Mouse (Mus musculus) liver, embryonic 11.5 days (tissue): ENCODE measurements at regions not wholly inside any gene's neighbourhood (a gene's known extent, or its start where the extent isn't known, plus 50 kb on each side); places are given as distances from the start of the nearest gene placed in this dataset.
A peak's percentile ranks its signal among the peaks of the same experiment; 100 is the strongest.

Experiments
- ATAC-seq: fragments of 200-750 bp; cut with Nextera tagmentation; replicated peaks from 2 replicates; pipeline ENCODE4 v1.8.0; 2017; ENCODE audit warnings: moderate number of reproducible peaks, mild to moderate bottlenecking, moderate TSS enrichment, moderate library complexity; ENCODE audit not compliant: low FRiP score
- DNase-seq: peaks from one replicate; pipeline ENCODE4 v3.0.0-alpha.2; 2017; ENCODE audit warnings: low spot score
- H3K27ac ChIP-seq: fragments of 300-500 bp; sonication (generic); 2 replicates; pipeline ENCODE4 v1.5.1; 2014; ENCODE audit warnings: mild to moderate bottlenecking, low read depth, low read length, control low read depth
- H3K27me3 ChIP-seq: fragments of 300-500 bp; sonication (generic); replicated peaks from 2 replicates; pipeline ENCODE4 v1.6.1; 2014; ENCODE audit warnings: low read length, mixed read lengths; ENCODE audit not compliant: control insufficient read depth, insufficient read depth
- H3K36me3 ChIP-seq: fragments of 300-500 bp; sonication (generic); 2 replicates; pipeline ENCODE4 v1.6.1; 2014; ENCODE audit warnings: mild to moderate bottlenecking, low read length, moderate library complexity, mixed read lengths; ENCODE audit not compliant: control insufficient read depth, insufficient read depth
- H3K4me1 ChIP-seq: fragments of 300-500 bp; sonication (generic); replicated peaks from 2 replicates; pipeline ENCODE4 v1.6.1; 2014; ENCODE audit warnings: low read length, mixed read lengths; ENCODE audit not compliant: control insufficient read depth, insufficient read depth
- H3K4me2 ChIP-seq: fragments of 300-500 bp; sonication (generic); 2 replicates; pipeline ENCODE4 v1.6.1; 2014; ENCODE audit warnings: mild to moderate bottlenecking, control low read depth, moderate library complexity
- H3K4me3 ChIP-seq: fragments of 300-500 bp; sonication (generic); 2 replicates; pipeline ENCODE4 v1.5.1; 2014; ENCODE audit warnings: low read depth, low read length, control low read depth
- H3K9ac ChIP-seq: fragments of 300-500 bp; sonication (generic); 2 replicates; pipeline ENCODE4 v1.6.1; 2014; ENCODE audit warnings: low read depth, low read length, control low read depth
- H3K9me3 ChIP-seq: fragments of 300-500 bp; sonication (generic); 2 replicates; pipeline ENCODE4 v1.6.1; 2016; ENCODE audit warnings: low read length, inconsistent platforms, mixed read lengths; ENCODE audit not compliant: control insufficient read depth
- WGBS: fragments of 180-500 bp; shearing (Covaris S2); extraction: QIAGEN DNeasy Blood & Tissue Kit; methylation state at CpG from one replicate; pipeline ENCODE4 v1.1.7; 2014; 5-methylcytosine and 5-hydroxymethylcytosine counted together

DNA sequence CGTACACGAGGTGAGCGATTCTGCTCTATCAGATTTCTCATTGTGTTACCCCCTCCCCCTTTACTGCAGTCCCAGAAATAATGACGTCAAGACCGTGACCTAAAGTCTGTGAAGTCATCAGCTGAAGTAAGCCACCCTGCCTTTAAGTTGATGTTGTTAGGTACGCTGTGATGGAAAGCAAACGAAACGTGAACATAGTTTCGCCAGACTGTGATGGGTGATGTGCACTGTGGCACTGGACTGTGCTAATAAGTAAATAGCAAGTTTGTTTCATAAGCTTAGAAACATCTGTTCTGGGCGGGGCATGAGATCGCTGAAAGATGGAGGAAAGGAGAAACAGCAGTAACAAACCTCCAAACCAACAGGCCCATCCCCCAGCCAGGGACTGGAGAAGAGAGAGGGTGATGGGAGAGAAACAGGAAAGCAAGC, 64.0 kb upstream of the Rap1b start:
- no peak overlapping the region for H3K27ac ChIP-seq
- peaks cover 10% of the 10 kb centered on the region for H3K4me1 ChIP-seq
- H3K4me2 ChIP-seq, result no peak overlapping the region
- H3K9ac ChIP-seq, result no peak overlapping the region
- 67% methylated on average over 11 of the region's 11 CpGs for WGBS
- H3K4me3 ChIP-seq, result no peak overlapping the region
- DNase-seq (no peak), ATAC-seq (no peak)
- no peaks in the 10 kb centered on the region for H3K9me3 ChIP-seq
- no peaks in the 10 kb centered on the region for H3K36me3 ChIP-seq
- no peaks in the 10 kb centered on the region for H3K27me3 ChIP-seq

- ATAC-seq, result no peak
- Histone ChIP-seq H3K9ac (no peak overlapping the region), H3K4me3 (no peak overlapping the region), H3K4me1 (peaks cover 10% of the 10 kb centered on the region), H3K27me3 (no peaks in the 10 kb centered on the region), H3K4me2 (no peak overlapping the region), H3K27ac (no peak overlapping the region), H3K9me3 (no peaks in the 10 kb centered on the region), H3K36me3 (no peaks in the 10 kb centered on the region)
- no peak for DNase-seq
- WGBS, result 81% methylated on average over 7 of the region's 7 CpGs
These were observed 64.6 kb upstream of the Rap1b start for GRCm38 (mm10) chr10:117910426-117910825.

DNA sequence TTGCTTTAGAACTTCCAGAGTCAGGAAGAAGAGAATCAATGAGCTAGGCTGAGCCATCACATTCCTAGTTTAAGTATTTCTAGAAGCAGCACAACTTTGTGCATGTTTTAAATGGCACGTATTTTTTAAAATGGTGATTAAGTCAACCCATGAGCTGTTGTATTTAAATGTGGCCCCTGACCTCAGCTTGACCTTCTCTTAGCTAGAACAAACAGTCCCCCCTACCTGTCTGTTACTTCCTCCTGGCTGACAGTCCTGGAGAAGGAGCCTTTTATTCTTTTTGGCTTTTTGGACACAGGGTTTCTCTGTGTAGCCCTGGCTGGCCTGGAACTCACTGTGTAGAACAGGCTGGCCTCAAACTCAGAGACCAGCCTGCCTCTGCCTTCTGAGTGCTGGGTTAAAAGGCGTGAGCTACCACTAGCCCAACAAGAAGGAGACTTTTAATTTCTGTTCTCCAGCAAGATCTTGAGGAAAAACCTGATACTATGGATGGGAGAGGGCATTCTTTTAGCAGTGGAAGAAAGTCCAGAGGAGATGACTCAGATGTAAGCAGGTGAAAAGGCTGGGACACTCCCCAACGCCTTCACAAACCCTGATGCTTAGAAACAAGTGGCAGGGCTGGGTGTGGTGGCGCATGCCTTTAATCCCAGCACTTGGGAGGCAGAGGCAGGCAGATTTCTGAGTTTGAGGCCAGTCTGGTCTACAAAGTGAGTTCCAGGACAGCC, 69.3 kb upstream of the Rap1b start:
- ATAC-seq, result no peak
- no peaks in the 10 kb centered on the region for H3K9me3 ChIP-seq
- H3K27me3 ChIP-seq, result no peaks in the 10 kb centered on the region
- DNase-seq, result no peak
- no peak overlapping the region for H3K27ac ChIP-seq
- H3K4me2 ChIP-seq, result no peak overlapping the region
- H3K36me3 ChIP-seq, result no peaks in the 10 kb centered on the region
- 92% methylated on average over 4 of the region's 4 CpGs for WGBS
- H3K4me1 ChIP-seq, result peaks cover 4% of the 10 kb centered on the region; the same call in 1 of the 2 replicates
- H3K4me3 ChIP-seq, result no peak overlapping the region
- no peak overlapping the region for H3K9ac ChIP-seq

GRCm38 (mm10) chr10:117916280-117916679, 70.4 kb upstream of the Rap1b start:
- H3K27ac ChIP-seq, result no peak overlapping the region

DNA sequence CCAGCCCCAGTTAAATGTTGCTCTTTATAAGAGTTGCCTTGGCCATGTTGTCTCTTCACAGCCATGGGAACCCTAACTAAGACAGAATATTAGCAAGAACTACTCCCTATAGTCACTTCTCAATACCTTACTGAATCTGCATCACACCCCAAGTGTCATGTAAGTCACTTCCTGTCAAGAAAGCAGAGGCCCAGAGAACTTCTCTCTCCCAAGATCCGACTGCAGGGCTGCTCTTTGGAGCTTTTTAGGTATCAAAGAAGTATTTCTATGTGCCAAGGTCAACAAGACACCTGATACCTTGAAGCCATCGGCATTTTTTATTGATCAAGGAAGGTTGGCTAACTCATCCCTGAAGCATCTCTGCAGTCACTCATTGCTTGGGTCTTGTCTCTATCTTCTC, 72.0 kb upstream of the Rap1b start:
- H3K9me3 ChIP-seq, result no peaks in the 10 kb centered on the region
- DNase-seq (no peak), ATAC-seq (no peak)
- WGBS, result 63% methylated on average over 2 of the region's 2 CpGs
- no peak overlapping the region for H3K4me3 ChIP-seq
- no peak overlapping the region for H3K27ac ChIP-seq
- H3K4me2 ChIP-seq, result no peak overlapping the region
- no peaks in the 10 kb centered on the region for H3K27me3 ChIP-seq
- H3K36me3 ChIP-seq, result no peaks in the 10 kb centered on the region
- H3K4me1 ChIP-seq, result peaks cover 3% of the 10 kb centered on the region; the same call in 1 of the 2 replicates
- H3K9ac ChIP-seq, result no peak overlapping the region

More at GRCm38 (mm10) chr10:117916280-117916679, 70.4 kb upstream of the Rap1b start:
- Histone ChIP-seq H3K27me3 (no peaks in the 10 kb centered on the region), H3K4me1 (peaks cover 3% of the 10 kb centered on the region; the same call in 1 of the 2 replicates), H3K4me3 (no peak overlapping the region), H3K36me3 (no peaks in the 10 kb centered on the region), H3K4me2 (0 out of 2 replicates have a peak overlapping the region, but pooled peaks have one; percentile 3), H3K9ac (no peak overlapping the region), H3K9me3 (no peaks in the 10 kb centered on the region)
- no peak for DNase-seq
- peak; percentile 81 for ATAC-seq
- WGBS, result 17% methylated on average over 7 of the region's 7 CpGs

DNA sequence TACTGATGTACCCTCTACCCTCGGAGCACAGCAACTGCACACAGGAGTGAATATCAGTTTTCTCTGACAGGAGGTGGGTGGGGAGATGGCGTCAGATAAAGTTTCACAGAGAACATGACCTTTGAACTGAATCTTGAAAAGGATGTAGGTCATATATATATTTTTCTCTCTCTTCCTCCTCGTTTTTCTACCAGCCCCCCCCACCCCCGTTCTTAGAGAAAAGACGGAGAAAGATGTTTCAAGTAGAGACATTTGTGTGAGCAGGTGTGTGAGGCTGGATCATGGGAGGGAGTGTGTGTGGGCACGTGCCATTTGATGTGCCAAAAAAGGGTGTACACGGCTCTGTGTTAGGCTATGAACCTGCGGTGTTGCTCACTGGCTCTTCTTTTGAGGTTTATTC, 72.8 kb upstream of the Rap1b start:
- no peak overlapping the region for H3K4me3 ChIP-seq
- no peak overlapping the region for H3K9ac ChIP-seq
- no peaks in the 10 kb centered on the region for H3K36me3 ChIP-seq
- H3K27me3 ChIP-seq, result no peaks in the 10 kb centered on the region
- H3K4me1 ChIP-seq, result peaks cover 3% of the 10 kb centered on the region; the same call in 1 of the 2 replicates
- H3K9me3 ChIP-seq, result no peaks in the 10 kb centered on the region
- H3K27ac ChIP-seq, result peak overlapping the region; percentile 57
- DNase-seq (no peak), ATAC-seq (no peak)
- 67% methylated on average over 8 of the region's 8 CpGs for WGBS
- no peak overlapping the region for H3K4me2 ChIP-seq

GRCm38 (mm10) chr10:117919186-117919941, 73.5 kb upstream of the Rap1b start:
- no peaks in the 10 kb centered on the region for H3K9me3 ChIP-seq
- peaks cover 3% of the 10 kb centered on the region; the same call in 1 of the 2 replicates for H3K4me1 ChIP-seq
- no peak overlapping the region for H3K9ac ChIP-seq
- DNase-seq (no peak), ATAC-seq (no peak)
- 58% methylated on average over 7 of the region's 7 CpGs for WGBS
- H3K4me3 ChIP-seq, result no peak overlapping the region
- H3K36me3 ChIP-seq, result no peaks in the 10 kb centered on the region
- H3K27ac ChIP-seq, result no peak overlapping the region; the same call in 1 of the 2 replicates
- H3K4me2 ChIP-seq, result no peak overlapping the region
- no peaks in the 10 kb centered on the region for H3K27me3 ChIP-seq

GRCm38 (mm10) chr10:117925186-117925585, 79.4 kb upstream of the Rap1b start:
- no peak overlapping the region for H3K4me3 ChIP-seq
- 93% methylated on average over 7 of the region's 7 CpGs for WGBS
- no peak overlapping the region for H3K9ac ChIP-seq
- H3K27me3 ChIP-seq, result no peaks in the 10 kb centered on the region
- no peak overlapping the region for H3K4me2 ChIP-seq
- DNase-seq, result no peak
- no peaks in the 10 kb centered on the region; the same call in none of the 2 replicates for H3K4me1 ChIP-seq
- H3K27ac ChIP-seq, result no peak overlapping the region
- no peaks in the 10 kb centered on the region for H3K9me3 ChIP-seq
- no peak for ATAC-seq
- H3K36me3 ChIP-seq, result no peaks in the 10 kb centered on the region
